Mouse (Mus musculus) MEL (cell line): ENCODE data around the gene Rnf145.

Experiments
- CTCF ChIP-seq, 3 experiments: IDR thresholded peaks in 2 of 3; conservative IDR thresholded peaks in 1 of 3; 2 replicates each; pipeline ENCODE4 v1.5.1; 2011 to 2012; ENCODE audit warnings: low read length in 3 of 3, low read depth in 2 of 3, mild to moderate bottlenecking in 2 of 3, improper control_type of control experiment in 1 of 3, inconsistent platforms in 1 of 3, mixed read lengths in 1 of 3, moderate library complexity in 1 of 3; ENCODE audit not compliant: control insufficient read depth in 1 of 3, insufficient read depth in 1 of 3, poor library complexity in 1 of 3, severe bottlenecking in 1 of 3
- GATA1 ChIP-seq: IDR thresholded peaks from 2 replicates; pipeline ENCODE4 v1.6.1; 2011; ENCODE audit warnings: low read depth, low read length, improper control_type of control experiment
- MAX ChIP-seq: IDR thresholded peaks from 2 replicates; pipeline ENCODE4 v1.6.1; 2011; ENCODE audit warnings: low read length, improper control_type of control experiment
- POLR2A ChIP-seq, 2 experiments: IDR thresholded peaks; 2 replicates each; pipeline ENCODE4 v1.6.1; 2011 to 2012; ENCODE audit warnings: low read length in 2 of 2, mild to moderate bottlenecking in 2 of 2, control low read depth in 1 of 2, improper control_type of control experiment in 1 of 2, low read depth in 1 of 2, moderate library complexity in 1 of 2; ENCODE audit not compliant: control insufficient read depth in 1 of 2, insufficient read depth in 1 of 2, poor library complexity in 1 of 2
- USF1 ChIP-seq: IDR thresholded peaks from 2 replicates; pipeline ENCODE4 v1.6.1; 2014; ENCODE audit warnings: low read depth, mild to moderate bottlenecking, inconsistent platforms, low read length, improper control_type of control experiment, moderate library complexity
- USF2 ChIP-seq, 2 experiments: IDR thresholded peaks; 2 replicates each; pipeline ENCODE4 v1.6.1; 2011 to 2012; ENCODE audit warnings: improper control_type of control experiment in 2 of 2, low read length in 2 of 2, borderline replicate concordance in 1 of 2, inconsistent platforms in 1 of 2, low read depth in 1 of 2, mild to moderate bottlenecking in 1 of 2; ENCODE audit not compliant: insufficient read depth in 1 of 2

GRCm38 (mm10) chr11:44564245-44564864, 45.6 kb downstream of the Rnf145 start:
- TF ChIP-seq GATA1 (no peak), MAX (no peak), CTCF (IDR thresholded peaks at IDR 0.05 in 2 of 3, conservative IDR thresholded peaks at IDR 0.05 in 1 of 3; ENCODE audit: control insufficient read depth in 1 of 3, insufficient read depth in 1 of 3, low read depth in 2 of 3, low read length in 3 of 3, poor library complexity in 1 of 3, severe bottlenecking in 1 of 3) (no peak), USF2 (IDR thresholded peaks at IDR 0.05; ENCODE audit: borderline replicate concordance in 1 of 2, insufficient read depth in 1 of 2, low read depth in 1 of 2, low read length in 2 of 2) (no peak), USF1 (no peak), POLR2A (IDR thresholded peaks at IDR 0.05; ENCODE audit: control insufficient read depth in 1 of 2, insufficient read depth in 1 of 2, low read depth in 1 of 2, low read length in 2 of 2, poor library complexity in 1 of 2) (no peak)
